Mouse (Mus musculus) layer of hippocampus, adult 9-10 months (tissue): Measurements from ENCODE around the gene Bricd5.

ENCODE experiments used
- DNase-seq: peaks from one replicate; pipeline ENCODE4 v3.0.0; 2022; ENCODE audit warnings: low spot score

Gene Bricd5

GRCm38 (mm10) chr17:24462932-24463331 is 10.8 kb upstream of the Bricd5 start:
- DNase-seq: no peak

- no peak for DNase-seq
Observed at GRCm38 (mm10) chr17:24463374-24464133, 10.1 kb upstream of the Bricd5 start.

GRCm38 (mm10) chr17:24468636-24469246 is 4.9 kb upstream of the Bricd5 start:
- no peak for DNase-seq

GRCm38 (mm10) chr17:24469336-24469909 is 4.3 kb upstream of the Bricd5 start:
- no peak for DNase-seq

GRCm38 (mm10) chr17:24469910-24470602 is 3.6 kb upstream of the Bricd5 start, which contains the start of the genes E4f1 and Pgp:
TSS of gene E4f1 (minus strand) at chr17:24470313.
TSS of gene Pgp (plus strand) at chr17:24470392.
- DNase-seq: peak; percentile 98

GRCm38 (mm10) chr17:24470701-24471527 is 2.8 kb upstream of the Bricd5 start:
- no peak for DNase-seq

GRCm38 (mm10) chr17:24472512-24472911 is 1.2 kb upstream of the Bricd5 start:
- no peak for DNase-seq

- no peak for DNase-seq
Observed at GRCm38 (mm10) chr17:24474557-24474956, 873 bp downstream of the Bricd5 start.

GRCm38 (mm10) chr17:24475586-24475985 is 1.9 kb downstream of the Bricd5 start:
- no peak for DNase-seq

GRCm38 (mm10) chr17:24476022-24476776 is 2.5 kb downstream of the Bricd5 start:
- no peak for DNase-seq

GRCm38 (mm10) chr17:24477053-24477984 is 3.6 kb downstream of the Bricd5 start:
- DNase-seq: no peak

- no peak for DNase-seq
Observed at GRCm38 (mm10) chr17:24477985-24478600, 4.4 kb downstream of the Bricd5 start.

GRCm38 (mm10) chr17:24478663-24479380 is 5.1 kb downstream of the Bricd5 start, which contains the start of gene Mlst8:
TSS of gene Mlst8 (minus strand) at chr17:24479078.
- DNase-seq: peak; percentile 97

GRCm38 (mm10) chr17:24479431-24479830 is 5.7 kb downstream of the Bricd5 start:
- DNase-seq: no peak

- no peak for DNase-seq
Observed at GRCm38 (mm10) chr17:24480201-24480826, 6.6 kb downstream of the Bricd5 start.

GRCm38 (mm10) chr17:24481027-24481815 is 7.5 kb downstream of the Bricd5 start:
- no peak for DNase-seq

GRCm38 (mm10) chr17:24483495-24483894 is 9.8 kb downstream of the Bricd5 start:
- DNase-seq: no peak
